Mouse (Mus musculus) midbrain, embryonic 13.5 days (tissue): ENCODE results near the gene Tmem109. TPM values are rescaled to one million over a fixed set of nuclear protein-coding genes. Genes with fewer than 3 reads are reported as not detected.

Experiments
- ATAC-seq: fragments of 200-750 bp; cut with Nextera tagmentation; 2 replicates; pipeline ENCODE4 v1.8.0; 2017; ENCODE audit warnings: mild to moderate bottlenecking, moderate TSS enrichment, moderate library complexity
- H3K27ac ChIP-seq: fragments of 300-500 bp; sonication (generic); 2 replicates; pipeline ENCODE4 v1.5.1; 2015; ENCODE audit warnings: inconsistent platforms, mild to moderate bottlenecking, moderate library complexity
- H3K27me3 ChIP-seq: fragments of 300-500 bp; sonication (generic); 2 replicates; pipeline ENCODE4 v1.6.1; 2015; ENCODE audit warnings: mild to moderate bottlenecking, inconsistent platforms
- H3K36me3 ChIP-seq: fragments of 300-500 bp; sonication (generic); 2 replicates; pipeline ENCODE4 v1.6.1; 2015; ENCODE audit warnings: mild to moderate bottlenecking, inconsistent platforms
- H3K4me1 ChIP-seq: fragments of 300-500 bp; sonication (generic); replicated peaks from 2 replicates; pipeline ENCODE4 v1.6.1; 2015; ENCODE audit warnings: inconsistent platforms
- H3K4me2 ChIP-seq: fragments of 300-500 bp; sonication (generic); replicated peaks from 2 replicates; pipeline ENCODE4 v1.6.1; 2015; ENCODE audit warnings: moderate library complexity, mild to moderate bottlenecking, inconsistent platforms
- H3K4me3 ChIP-seq: fragments of 300-500 bp; sonication (generic); replicated peaks from 2 replicates; pipeline ENCODE4 v1.5.1; 2015; ENCODE audit warnings: mild to moderate bottlenecking, inconsistent platforms
- H3K9ac ChIP-seq: fragments of 300-500 bp; sonication (generic); replicated peaks from 2 replicates; pipeline ENCODE4 v1.6.1; 2015; ENCODE audit warnings: mild to moderate bottlenecking, inconsistent platforms
- H3K9me3 ChIP-seq: fragments of 300-500 bp; sonication (generic); 2 replicates; pipeline ENCODE4 v1.6.1; 2016; ENCODE audit warnings: mild to moderate bottlenecking, inconsistent platforms
- WGBS: fragments of 180-500 bp; shearing (Covaris S2); methylation state at CpG from one replicate; pipeline ENCODE4 v1.1.7; 2015; 5-methylcytosine and 5-hydroxymethylcytosine counted together
- polyA plus RNA-seq: library from polyadenylated mRNA; unstranded; fragments of >200 nt; fragmentation: Nextera tagmentation; extraction: Ambion mirVana; gene quantifications from 2 replicates; pipeline ENCODE4 v1.2.1, GENCODE M21; 2015

Tmem109 gene
- polyA plus RNA-seq, 1 experiment from 2014 or later: 35.0 TPM

GRCm38 (mm10) chr19:10856520-10856919, 25.3 kb downstream of the Tmem109 start:
- Histone ChIP-seq H3K9me3 (no peaks in the 10 kb centered on the region), H3K27me3 (no peaks in the 10 kb centered on the region), H3K4me2 (no peak overlapping the region), H3K4me3 (no peak overlapping the region), H3K9ac (no peak overlapping the region), H3K27ac (no peak overlapping the region; the same call in 1 of the 2 replicates), H3K36me3 (peaks cover 59% of the 10 kb centered on the region), H3K4me1 (no peaks in the 10 kb centered on the region)
- 50% methylated on average over 2 of the region's 2 CpGs for WGBS
- 0 out of 2 replicates have a peak, but pooled peaks have one; percentile 27 for ATAC-seq

- Histone ChIP-seq H3K27ac (no peak overlapping the region), H3K4me1 (no peaks in the 10 kb centered on the region), H3K4me3 (no peak overlapping the region), H3K4me2 (no peak overlapping the region), H3K27me3 (no peaks in the 10 kb centered on the region), H3K9ac (no peak overlapping the region), H3K36me3 (peaks cover 48% of the 10 kb centered on the region), H3K9me3 (no peaks in the 10 kb centered on the region)
- no peak for ATAC-seq
- 91% methylated on average over 3 of the region's 3 CpGs for WGBS
These were observed 26.4 kb downstream of the Tmem109 start for GRCm38 (mm10) chr19:10855422-10855821.

DNA sequence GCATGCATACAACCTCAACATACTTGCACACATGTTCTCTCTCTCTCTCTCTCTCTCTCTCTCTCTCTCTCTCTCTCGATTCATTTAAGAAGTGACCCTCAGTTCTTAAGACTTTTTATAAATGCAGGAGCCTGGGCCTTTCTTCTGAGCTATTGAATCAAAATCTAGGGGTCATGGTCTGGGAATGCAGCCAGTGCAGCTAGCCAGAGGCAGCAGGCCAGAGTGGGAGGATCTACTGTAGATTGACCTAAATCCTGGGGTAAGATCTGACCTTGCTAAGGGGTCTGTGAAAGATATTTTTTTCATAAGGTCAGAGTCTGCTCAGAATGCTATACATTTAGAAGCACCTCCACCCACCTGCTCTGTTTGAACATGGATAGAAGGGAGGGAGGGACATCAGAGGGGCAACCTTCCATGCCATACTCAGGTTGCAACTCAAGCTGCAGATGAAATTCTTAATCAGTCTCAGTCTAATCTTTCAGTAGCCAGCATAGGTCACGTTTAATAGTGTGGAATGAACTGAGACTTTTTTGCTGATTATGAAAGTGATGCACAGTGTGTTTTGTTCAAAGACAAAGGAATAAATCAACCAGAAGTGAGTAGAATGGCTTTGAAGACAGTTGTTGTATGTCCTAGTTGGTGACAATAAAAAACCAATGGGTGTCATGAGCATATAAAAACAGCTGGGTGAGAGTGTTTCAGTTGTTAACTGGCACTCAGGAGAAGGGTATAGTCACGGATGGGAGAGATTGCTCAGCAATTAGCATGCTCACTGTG, 34.3 kb downstream of the Tmem109 start:
- Histone ChIP-seq H3K4me3 (no peak overlapping the region), H3K36me3 (no peaks in the 10 kb centered on the region), H3K9ac (no peak overlapping the region), H3K4me1 (no peaks in the 10 kb centered on the region), H3K27ac (no peak overlapping the region), H3K9me3 (no peaks in the 10 kb centered on the region), H3K27me3 (no peaks in the 10 kb centered on the region), H3K4me2 (no peak overlapping the region)
- 50% methylated on average over 3 of the region's 3 CpGs for WGBS
- no peak for ATAC-seq

DNA sequence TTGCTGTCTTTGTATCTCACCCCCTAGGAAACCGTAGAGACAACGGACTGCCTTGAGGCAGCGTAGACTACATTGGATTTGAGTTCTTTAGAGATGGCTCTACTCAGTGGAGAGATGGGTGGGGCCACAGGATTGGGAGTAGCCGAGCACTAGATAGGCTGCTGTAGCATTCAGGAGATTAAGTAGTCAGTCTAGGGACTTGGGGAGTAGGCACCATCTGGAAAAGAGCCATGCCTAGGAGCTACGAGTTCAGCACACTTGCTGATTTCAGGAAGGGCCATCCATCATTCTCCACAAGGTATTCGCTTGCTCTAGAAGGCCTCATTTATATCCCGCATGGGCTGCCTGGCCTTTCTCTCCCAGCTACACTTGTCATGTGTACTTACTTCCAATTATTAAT, 35.7 kb downstream of the Tmem109 start:
- Histone ChIP-seq H3K4me2 (no peak overlapping the region), H3K27ac (no peak overlapping the region), H3K4me3 (no peak overlapping the region), H3K9me3 (no peaks in the 10 kb centered on the region), H3K9ac (no peak overlapping the region), H3K4me1 (no peaks in the 10 kb centered on the region), H3K27me3 (no peaks in the 10 kb centered on the region), H3K36me3 (no peaks in the 10 kb centered on the region)
- no peak for ATAC-seq
- 70% methylated on average over 7 of the region's 7 CpGs for WGBS

GRCm38 (mm10) chr19:10845454-10845853, 36.3 kb downstream of the Tmem109 start:
- Histone ChIP-seq H3K9ac (no peak overlapping the region), H3K27ac (no peak overlapping the region), H3K4me1 (no peaks in the 10 kb centered on the region), H3K4me3 (no peak overlapping the region), H3K27me3 (no peaks in the 10 kb centered on the region), H3K36me3 (no peaks in the 10 kb centered on the region), H3K4me2 (no peak overlapping the region), H3K9me3 (no peaks in the 10 kb centered on the region)
- 86% methylated on average over 3 of the region's 3 CpGs for WGBS
- ATAC-seq: no peak

GRCm38 (mm10) chr19:10844206-10844605, 37.6 kb downstream of the Tmem109 start:
- Histone ChIP-seq H3K27me3 (no peaks in the 10 kb centered on the region), H3K4me1 (no peaks in the 10 kb centered on the region), H3K9ac (no peak overlapping the region), H3K36me3 (no peaks in the 10 kb centered on the region), H3K4me3 (no peak overlapping the region), H3K4me2 (no peak overlapping the region), H3K27ac (no peak overlapping the region), H3K9me3 (no peaks in the 10 kb centered on the region)
- ATAC-seq: no peak
- WGBS: 95% methylated on average over 5 of the region's 5 CpGs

GRCm38 (mm10) chr19:10842914-10843313, 38.9 kb downstream of the Tmem109 start:
- ATAC-seq: no peak
- no peak overlapping the region for H3K27ac ChIP-seq
- no peak overlapping the region for H3K4me3 ChIP-seq
- no peaks in the 10 kb centered on the region for H3K27me3 ChIP-seq
- H3K9me3 ChIP-seq: no peaks in the 10 kb centered on the region
- no peak overlapping the region for H3K4me2 ChIP-seq
- WGBS: 58% methylated on average over 24 of the region's 24 CpGs
- no peak overlapping the region for H3K9ac ChIP-seq
- no peaks in the 10 kb centered on the region for H3K36me3 ChIP-seq
- H3K4me1 ChIP-seq: no peaks in the 10 kb centered on the region

DNA sequence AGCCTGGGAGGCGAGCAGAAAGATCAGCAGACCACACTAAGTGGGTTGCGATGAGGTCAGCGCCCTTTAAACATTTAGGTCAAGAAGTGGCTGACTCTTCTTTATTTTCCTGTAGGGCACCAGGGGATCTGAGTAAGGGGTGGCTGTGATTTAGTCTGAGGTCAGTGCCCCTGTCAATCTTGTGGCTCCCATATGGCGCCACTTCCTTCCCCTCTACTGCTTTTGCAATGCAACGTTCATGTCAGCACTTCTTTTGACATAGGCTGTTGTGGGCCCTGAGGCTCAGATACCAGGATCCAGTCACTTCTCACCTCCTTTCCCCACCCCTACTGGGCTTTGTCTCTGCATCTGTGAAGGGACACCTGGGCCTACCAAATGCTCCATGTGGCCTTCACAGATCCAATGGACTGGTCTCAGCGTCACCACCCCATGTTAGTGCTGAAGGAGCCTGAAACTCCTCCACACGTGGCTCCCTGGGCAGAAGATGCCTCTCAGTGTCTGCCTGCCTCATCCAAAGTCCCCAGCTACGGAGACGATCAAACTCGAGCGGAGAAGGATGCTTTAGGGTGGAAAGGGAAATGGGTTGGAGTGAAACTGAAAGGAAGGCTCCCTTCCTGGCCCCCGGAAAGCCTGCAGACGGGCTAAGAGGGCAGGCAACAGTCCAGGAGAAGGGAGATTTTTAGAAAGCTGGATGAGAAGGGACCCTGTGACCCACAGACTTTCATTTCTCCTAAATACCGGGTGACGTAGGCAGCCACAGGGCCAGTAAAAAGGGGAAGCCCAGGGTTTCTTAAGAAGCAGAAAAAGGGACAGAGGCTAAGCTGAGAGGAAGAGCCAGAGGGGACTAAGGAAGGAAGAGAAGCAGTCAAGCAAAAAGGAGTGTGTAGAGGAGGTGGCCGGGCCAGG, 39.8 kb downstream of the Tmem109 start:
- no peak for ATAC-seq
- Histone ChIP-seq H3K4me2 (no peak overlapping the region), H3K4me1 (no peaks in the 10 kb centered on the region), H3K27me3 (no peaks in the 10 kb centered on the region), H3K9ac (no peak overlapping the region), H3K36me3 (no peaks in the 10 kb centered on the region), H3K9me3 (no peaks in the 10 kb centered on the region), H3K4me3 (no peak overlapping the region), H3K27ac (no peak overlapping the region)
- 57% methylated on average over 16 of the region's 16 CpGs for WGBS

- 84% methylated on average over 15 of the region's 15 CpGs for WGBS
- H3K9ac ChIP-seq: no peak within 1 kb of the TSS
- H3K27ac ChIP-seq: no peak within 1 kb of the TSS
- no peak for ATAC-seq
- no peak within 1 kb of the TSS for H3K4me2 ChIP-seq
- no peaks in the 10 kb centered on the region for H3K27me3 ChIP-seq
- no peak within 1 kb of the TSS for H3K4me3 ChIP-seq
- no peaks in the 10 kb centered on the region for H3K9me3 ChIP-seq
- H3K36me3 ChIP-seq: no peaks in the 10 kb centered on the region
- H3K4me1 ChIP-seq: no peaks in the 10 kb centered on the region
These were observed 42.5 kb downstream of the Tmem109 start, which contains the start of gene Slc15a3 for GRCm38 (mm10) chr19:10839010-10839892. Gene Slc15a3, plus strand, starts transcription at chr19:10839727.

GRCm38 (mm10) chr19:10835671-10836070, 46.1 kb downstream of the Tmem109 start:
- Histone ChIP-seq H3K27ac (no peak overlapping the region), H3K9ac (no peak overlapping the region), H3K9me3 (no peaks in the 10 kb centered on the region), H3K4me3 (no peak overlapping the region), H3K36me3 (no peaks in the 10 kb centered on the region), H3K4me1 (no peaks in the 10 kb centered on the region), H3K27me3 (no peaks in the 10 kb centered on the region), H3K4me2 (no peak overlapping the region)
- 69% methylated on average over 3 of the region's 3 CpGs for WGBS
- no peak for ATAC-seq

DNA sequence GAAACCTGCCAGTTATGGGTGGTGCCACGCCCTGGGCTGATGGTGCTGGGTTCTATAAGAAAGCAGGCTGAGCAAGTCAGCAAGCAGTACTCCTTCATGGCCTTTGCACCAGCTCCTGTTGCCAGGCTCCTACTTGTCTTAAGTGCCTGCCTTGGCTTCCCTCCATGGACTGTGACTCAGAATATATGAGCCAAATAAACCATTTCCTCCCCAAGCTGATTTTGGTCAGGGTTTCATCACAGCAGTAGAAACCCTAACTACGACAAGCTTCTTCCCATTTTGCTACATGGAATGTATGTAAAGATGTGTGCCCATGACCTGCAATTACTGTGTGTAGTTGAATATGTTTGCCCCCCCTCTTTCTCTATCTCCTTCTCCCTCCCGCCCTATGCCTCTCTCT, 48.2 kb downstream of the Tmem109 start:
- Histone ChIP-seq H3K36me3 (no peaks in the 10 kb centered on the region), H3K9me3 (no peaks in the 10 kb centered on the region), H3K27ac (no peak overlapping the region), H3K4me1 (no peaks in the 10 kb centered on the region), H3K27me3 (no peaks in the 10 kb centered on the region), H3K9ac (no peak overlapping the region), H3K4me2 (no peak overlapping the region), H3K4me3 (no peak overlapping the region)
- ATAC-seq: no peak
- 76% methylated on average over 3 of the region's 3 CpGs for WGBS
